Mouse (Mus musculus): ENCODE measurements around the gene Nubp2. TPM values are rescaled to one million over a fixed set of nuclear protein-coding genes. Genes with fewer than 3 reads are reported as not detected.

Nubp2 gene
- polyA plus RNA-seq, 1 experiment: 66.5 TPM

- Histone ChIP-seq H3K27me3 (ENCODE audit: control insufficient read depth, insufficient read depth, insufficient read length) (no peaks in the 10 kb centered on the region), H3ac (ENCODE audit: control insufficient read depth, insufficient read length, low read depth) (peak overlapping the region; percentile 43), H3K79me2 (ENCODE audit: control insufficient read depth, insufficient read depth) (peaks cover 23% of the 10 kb centered on the region), H3K79me3 (ENCODE audit: low read depth) (peaks cover 9% of the 10 kb centered on the region), H3K4me3 (ENCODE audit: insufficient read depth, poor library complexity, severe bottlenecking) (peak overlapping the region; percentile 96), H3K36me3 (ENCODE audit: control insufficient read depth, insufficient read depth) (peaks cover 4% of the 10 kb centered on the region)
- TF ChIP-seq CEBPB (IDR thresholded peaks at IDR 0.05; ENCODE audit: low read depth) (no peak), FOSL1 (IDR thresholded peaks at IDR 0.05; ENCODE audit: insufficient read depth, low read length, poor library complexity, severe bottlenecking) (no peak), MYOG (IDR thresholded peaks at IDR 0.05; ENCODE audit: control insufficient read depth, extremely low read depth, insufficient read length) (no peak), USF1 (IDR thresholded peaks at IDR 0.05; ENCODE audit: low read depth) (no peak)
Measured at GRCm38 (mm10) chr17:24885356-24886133, 604 bp downstream of the Nubp2 start.

GRCm38 (mm10) chr17:24884391-24884790 lies 1.8 kb downstream of the Nubp2 start:
- Histone ChIP-seq H3K79me3 (ENCODE audit: low read depth) (peaks cover 9% of the 10 kb centered on the region), H3K79me2 (ENCODE audit: control insufficient read depth, insufficient read depth) (peaks cover 23% of the 10 kb centered on the region), H3K36me3 (ENCODE audit: control insufficient read depth, insufficient read depth) (no peaks in the 10 kb centered on the region), H3K27me3 (ENCODE audit: control insufficient read depth, insufficient read depth, insufficient read length) (no peaks in the 10 kb centered on the region), H3ac (ENCODE audit: control insufficient read depth, insufficient read length, low read depth) (no peak overlapping the region), H3K4me3 (ENCODE audit: insufficient read depth, poor library complexity, severe bottlenecking) (no peak overlapping the region)
- no peak for TF ChIP-seq MYOG (IDR thresholded peaks at IDR 0.05; ENCODE audit: control insufficient read depth, extremely low read depth, insufficient read length)
- no peak for TF ChIP-seq CTCF (IDR thresholded peaks at IDR 0.05; ENCODE audit: control insufficient read depth, insufficient read depth, insufficient read length)
- TF ChIP-seq FOSL1 (IDR thresholded peaks at IDR 0.05; ENCODE audit: insufficient read depth, low read length, poor library complexity, severe bottlenecking): no peak
- no peak for TF ChIP-seq CEBPB (IDR thresholded peaks at IDR 0.05; ENCODE audit: low read depth)

GRCm38 (mm10) chr17:24881738-24882440 lies 4.3 kb downstream of the Nubp2 start:
- peaks cover 14% of the 10 kb centered on the region for H3K79me2 ChIP-seq (ENCODE audit: control insufficient read depth, insufficient read depth)
- TF ChIP-seq FOSL1 (IDR thresholded peaks at IDR 0.05; ENCODE audit: insufficient read depth, low read length, poor library complexity, severe bottlenecking) (no peak), CTCF (IDR thresholded peaks at IDR 0.05; ENCODE audit: control insufficient read depth, insufficient read depth, insufficient read length) (peak; percentile 53)
- H3K36me3 ChIP-seq (ENCODE audit: control insufficient read depth, insufficient read depth): no peaks in the 10 kb centered on the region
- no peak overlapping the region for H3ac ChIP-seq (ENCODE audit: control insufficient read depth, insufficient read length, low read depth)
- H3K79me3 ChIP-seq (ENCODE audit: low read depth): peaks cover 9% of the 10 kb centered on the region
- H3K4me3 ChIP-seq (ENCODE audit: insufficient read depth, poor library complexity, severe bottlenecking): no peak overlapping the region
- H3K27me3 ChIP-seq (ENCODE audit: control insufficient read depth, insufficient read depth, insufficient read length): no peaks in the 10 kb centered on the region

GRCm38 (mm10) chr17:24878531-24878930 lies 7.6 kb downstream of the Nubp2 start:
- Histone ChIP-seq H3K4me3 (ENCODE audit: insufficient read depth, poor library complexity, severe bottlenecking) (no peak overlapping the region), H3K79me2 (ENCODE audit: control insufficient read depth, insufficient read depth) (no peaks in the 10 kb centered on the region), H3K36me3 (ENCODE audit: control insufficient read depth, insufficient read depth) (no peaks in the 10 kb centered on the region), H3K79me3 (ENCODE audit: low read depth) (no peaks in the 10 kb centered on the region), H3K27me3 (ENCODE audit: control insufficient read depth, insufficient read depth, insufficient read length) (peaks cover 5% of the 10 kb centered on the region), H3ac (ENCODE audit: control insufficient read depth, insufficient read length, low read depth) (no peak overlapping the region)
- TF ChIP-seq MYOD1 (IDR thresholded peaks at IDR 0.05; ENCODE audit: control insufficient read depth, insufficient read length, low read depth) (no peak), FOSL1 (IDR thresholded peaks at IDR 0.05; ENCODE audit: insufficient read depth, low read length, poor library complexity, severe bottlenecking) (no peak), CTCF (IDR thresholded peaks at IDR 0.05; ENCODE audit: control insufficient read depth, insufficient read depth, insufficient read length) (no peak), MAX (IDR thresholded peaks at IDR 0.05) (no peak)

GRCm38 (mm10) chr17:24878117-24878397 lies 8.1 kb downstream of the Nubp2 start:
- Histone ChIP-seq H3K4me3 (ENCODE audit: insufficient read depth, poor library complexity, severe bottlenecking) (no peak overlapping the region), H3K27me3 (ENCODE audit: control insufficient read depth, insufficient read depth, insufficient read length) (peaks cover 5% of the 10 kb centered on the region), H3K79me3 (ENCODE audit: low read depth) (no peaks in the 10 kb centered on the region), H3K36me3 (ENCODE audit: control insufficient read depth, insufficient read depth) (no peaks in the 10 kb centered on the region), H3K79me2 (ENCODE audit: control insufficient read depth, insufficient read depth) (no peaks in the 10 kb centered on the region), H3ac (ENCODE audit: control insufficient read depth, insufficient read length, low read depth) (no peak overlapping the region)
- TF ChIP-seq MAX (IDR thresholded peaks at IDR 0.05): no peak
- TF ChIP-seq FOSL1 (IDR thresholded peaks at IDR 0.05; ENCODE audit: insufficient read depth, low read length, poor library complexity, severe bottlenecking): no peak
- TF ChIP-seq USF1 (IDR thresholded peaks at IDR 0.05; ENCODE audit: low read depth): no peak
- TF ChIP-seq CEBPB (IDR thresholded peaks at IDR 0.05; ENCODE audit: low read depth): no peak
- TF ChIP-seq MYOG (IDR thresholded peaks at IDR 0.05; ENCODE audit: control insufficient read depth, extremely low read depth, insufficient read length): no peak
- no peak for TF ChIP-seq CTCF (IDR thresholded peaks at IDR 0.05; ENCODE audit: control insufficient read depth, insufficient read depth, insufficient read length)
- TF ChIP-seq MYOD1 (IDR thresholded peaks at IDR 0.05; ENCODE audit: control insufficient read depth, insufficient read length, low read depth): no peak

Measured in C2C12 (cell line).